Mouse (Mus musculus): ENCODE data around the gene Pum1. TPM values are rescaled to one million over a fixed set of nuclear protein-coding genes. Genes with fewer than 3 reads are reported as not detected.

Pum1 gene
- total RNA-seq, 2 experiments from 2014 or later, result 55.5 to 62.1 TPM

GRCm38 (mm10) chr4:130715623-130716022 lies 52.5 kb downstream of the Pum1 start:
- DNase-seq, result no peak
- intact Hi-C loops (cut with DNase I), result no loop called here

DNA sequence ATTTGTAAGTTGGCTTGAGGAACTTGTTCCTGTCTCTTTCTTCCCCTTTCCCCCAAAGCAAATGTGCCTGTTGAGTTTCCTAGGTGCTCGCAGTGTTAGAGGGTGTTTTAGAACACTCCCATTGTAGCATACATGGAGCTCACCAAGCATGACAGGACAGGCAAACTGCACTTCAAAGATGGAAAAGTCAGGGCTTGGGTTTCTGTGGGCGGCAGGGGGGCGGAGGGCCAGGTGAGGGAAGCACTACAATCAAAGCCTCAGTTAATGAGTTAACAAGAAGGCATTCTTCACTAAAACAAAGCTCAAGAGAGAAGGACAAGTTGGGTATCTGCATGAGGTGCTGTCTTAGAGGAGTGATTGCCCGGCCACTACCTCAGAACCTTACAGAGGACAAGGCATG lies 56.2 kb downstream of the Pum1 start:
- no peak for DNase-seq
- intact Hi-C loops (cut with DNase I), result no loop called here

DNA sequence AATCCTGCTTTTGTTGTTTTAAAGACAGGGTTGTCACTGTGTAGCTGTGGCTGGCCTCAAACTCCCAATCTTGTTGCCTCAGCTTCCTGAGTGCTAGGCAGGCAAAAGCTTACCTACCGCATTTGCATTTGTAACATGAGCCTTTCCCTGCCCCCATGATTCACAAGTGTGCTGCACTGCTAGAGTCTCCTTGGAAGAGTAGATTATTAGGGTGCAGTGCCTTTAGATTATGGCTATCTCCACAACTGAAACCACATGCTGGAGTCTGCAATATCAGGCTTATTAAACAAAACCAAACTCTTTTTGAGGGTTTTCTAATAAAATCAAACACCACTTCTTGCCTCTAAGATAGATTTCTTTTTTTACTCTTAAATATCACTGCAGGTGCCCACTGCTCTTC lies 59.5 kb downstream of the Pum1 start:
- intact Hi-C loops (cut with DNase I), result no loop called here
- DNase-seq, result no peak

- intact Hi-C loops (cut with DNase I), result no loop called here
- DNase-seq, result no peak
Measured at GRCm38 (mm10) chr4:130726118-130726517, 63.0 kb downstream of the Pum1 start.

DNA sequence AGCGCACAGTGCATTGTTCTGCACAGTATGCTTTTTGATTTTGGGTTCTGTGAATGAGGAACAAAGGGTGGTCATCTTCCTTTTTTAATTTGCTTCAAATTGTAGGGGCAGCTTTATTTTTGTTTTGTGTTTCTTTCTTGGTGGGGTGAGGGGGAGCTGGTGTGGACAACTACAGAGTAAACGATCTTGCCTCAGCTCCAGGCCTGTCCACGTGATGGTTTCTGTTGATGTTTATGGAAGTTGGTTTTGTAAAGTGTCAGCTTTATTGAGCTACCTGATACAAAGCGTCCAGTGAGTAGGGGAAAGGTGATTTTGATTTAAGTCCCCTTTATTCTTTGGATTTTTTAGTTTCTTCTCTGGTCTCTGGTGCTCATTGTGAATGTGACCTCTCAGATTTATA lies 72.8 kb downstream of the Pum1 start:
- DNase-seq, result no peak
- intact Hi-C loops (cut with DNase I), result no loop called here

- intact Hi-C loops (cut with DNase I), result no loop called here
- peak; percentile 48 to 55 for DNase-seq
Measured at GRCm38 (mm10) chr4:130738527-130738926, 75.4 kb downstream of the Pum1 start.

GRCm38 (mm10) chr4:130744058-130744457 lies 80.9 kb downstream of the Pum1 start:
- intact Hi-C loops (cut with DNase I), result no loop called here

GRCm38 (mm10) chr4:130745561-130746306 lies 82.6 kb downstream of the Pum1 start:
- intact Hi-C loops (cut with DNase I), result no loop called here
- no peak for DNase-seq

More at GRCm38 (mm10) chr4:130744058-130744457, 80.9 kb downstream of the Pum1 start:
- no peak for DNase-seq

- intact Hi-C loops (cut with DNase I), result no loop called here
- no peak for DNase-seq
Measured at GRCm38 (mm10) chr4:130749566-130749965, 86.4 kb downstream of the Pum1 start.

DNA sequence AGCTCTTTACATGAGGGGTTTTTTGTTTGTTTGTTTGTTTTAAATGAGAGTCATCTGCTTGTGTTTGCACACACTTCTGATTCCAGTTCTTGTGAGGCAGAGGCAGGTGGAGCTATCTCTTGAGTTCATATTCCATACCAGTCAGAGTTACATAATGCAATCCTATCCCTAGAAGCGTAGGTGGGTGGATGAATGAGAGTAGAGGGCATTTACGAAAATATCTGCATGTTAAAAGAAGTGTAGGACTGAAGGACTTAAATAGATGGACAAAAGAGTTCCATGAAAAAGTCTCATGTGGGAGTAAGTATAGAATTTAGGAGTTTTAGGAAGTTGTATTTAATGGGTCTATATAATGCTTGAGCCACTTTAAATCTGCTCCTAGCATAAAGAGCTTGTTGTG lies 88.8 kb downstream of the Pum1 start:
- no peak for DNase-seq
- intact Hi-C loops (cut with DNase I), result no loop called here

DNA sequence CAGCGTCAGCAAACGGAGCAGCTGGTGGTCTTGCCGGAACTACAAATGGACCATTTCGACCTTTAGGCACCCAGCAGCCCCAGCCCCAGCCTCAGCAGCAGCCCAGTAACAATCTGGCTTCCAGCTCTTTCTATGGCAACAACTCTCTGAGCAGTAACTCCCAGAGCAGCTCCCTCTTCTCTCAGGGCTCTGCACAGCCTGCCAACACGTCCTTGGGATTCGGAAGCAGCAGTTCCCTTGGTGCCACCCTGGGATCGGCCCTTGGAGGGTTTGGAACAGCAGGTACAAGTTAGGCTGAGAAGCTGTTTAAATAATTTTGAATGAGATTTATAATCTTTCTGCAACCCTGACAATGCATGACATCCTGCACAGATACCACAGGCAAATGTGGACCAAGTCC lies 89.5 kb downstream of the Pum1 start:
- DNase-seq, result no peak
- intact Hi-C loops (cut with DNase I), result no loop called here

GRCm38 (mm10) chr4:130753755-130754154 lies 90.6 kb downstream of the Pum1 start:
- intact Hi-C loops (cut with DNase I), result no loop called here
- peak; percentile 26 to 48 for DNase-seq

GRCm38 (mm10) chr4:130754776-130755175 lies 91.7 kb downstream of the Pum1 start:
- DNase-seq, result no peak
- intact Hi-C loops (cut with DNase I), result no loop called here

DNA sequence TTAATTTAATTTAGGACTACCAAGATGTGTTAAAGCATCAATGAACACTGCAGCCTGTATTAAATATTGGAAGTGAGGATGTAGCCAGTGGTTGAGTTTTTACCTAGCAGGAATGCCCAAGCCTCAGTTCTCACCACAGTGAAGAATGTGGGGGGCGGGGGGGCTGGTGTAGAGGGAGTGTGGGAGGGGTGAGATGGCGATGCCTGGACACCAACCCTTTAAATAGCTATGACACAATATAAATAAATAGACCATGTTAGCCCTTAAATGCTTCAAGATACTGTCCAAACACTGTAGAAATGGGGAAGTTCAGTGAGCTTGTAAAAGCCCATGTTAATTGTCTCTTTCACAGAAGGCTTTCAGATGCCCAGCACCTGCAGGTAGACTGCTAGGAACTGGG lies 96.8 kb downstream of the Pum1 start:
- no peak for DNase-seq
- intact Hi-C loops (cut with DNase I), result no loop called here

- no peak for DNase-seq
- intact Hi-C loops (cut with DNase I), result no loop called here
Measured at GRCm38 (mm10) chr4:130761809-130762208, 98.7 kb downstream of the Pum1 start.

DNA sequence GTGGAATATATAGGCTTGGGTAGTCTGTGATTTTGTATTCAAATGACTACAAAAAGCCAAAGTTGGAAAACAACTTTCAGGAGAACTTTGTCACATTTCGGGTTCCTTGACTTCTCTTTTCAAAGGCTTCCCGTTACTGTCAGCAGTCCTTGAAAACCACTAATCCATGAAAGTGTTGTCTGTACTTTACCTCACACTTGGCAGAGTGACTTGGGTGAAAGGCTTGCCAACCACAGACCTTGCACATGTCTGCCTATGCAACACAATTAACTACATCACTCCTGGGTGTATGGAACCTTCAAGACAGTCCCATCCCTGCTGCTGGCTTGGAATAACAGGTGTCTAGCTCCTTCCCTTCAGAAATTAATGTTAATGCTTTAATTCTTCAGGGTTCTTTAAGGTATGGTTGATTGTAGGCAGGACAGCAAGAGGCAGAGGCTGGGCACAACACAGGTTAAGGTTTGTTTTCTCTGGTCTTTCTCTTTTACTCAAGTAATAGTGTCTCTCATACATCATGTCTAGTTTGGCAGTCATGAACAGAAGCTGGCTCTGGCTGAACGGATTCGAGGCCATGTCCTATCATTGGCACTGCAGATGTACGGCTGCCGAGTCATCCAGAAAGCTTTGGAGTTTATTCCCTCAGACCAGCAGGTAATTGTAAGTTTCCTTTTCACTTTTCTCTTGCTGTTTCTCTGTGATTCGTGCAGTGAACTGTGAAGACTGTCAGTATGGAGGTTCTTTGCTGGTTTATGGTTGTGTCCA lies 102.5 kb downstream of the Pum1 start:
- intact Hi-C loops (cut with DNase I), result no loop called here
- DNase-seq, result no peak

DNA sequence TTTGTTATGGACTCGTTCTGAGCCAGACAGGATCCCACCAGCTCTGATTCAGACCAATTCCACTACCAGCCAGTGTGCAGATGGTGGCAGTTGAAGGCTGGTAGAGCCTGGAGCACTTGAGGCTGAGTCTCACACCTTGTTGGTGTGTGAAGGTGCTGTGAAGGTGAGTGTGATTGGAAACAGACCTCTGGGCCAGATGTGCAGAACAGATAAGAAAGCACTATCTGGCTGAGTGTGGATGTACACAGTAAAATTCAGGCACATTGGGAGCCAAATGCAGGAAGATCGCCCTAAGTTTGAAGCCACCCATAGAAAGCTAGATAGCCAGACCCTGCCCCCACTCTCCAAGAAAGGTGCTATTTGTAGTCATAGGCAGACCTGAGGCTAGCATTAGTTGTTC lies 103.3 kb downstream of the Pum1 start:
- intact Hi-C loops (cut with DNase I), result no loop called here
- DNase-seq, result no peak

GRCm38 (mm10) chr4:130766926-130767325 lies 103.8 kb downstream of the Pum1 start:
- intact Hi-C loops (cut with DNase I), result no loop called here
- no peak for DNase-seq

DNA sequence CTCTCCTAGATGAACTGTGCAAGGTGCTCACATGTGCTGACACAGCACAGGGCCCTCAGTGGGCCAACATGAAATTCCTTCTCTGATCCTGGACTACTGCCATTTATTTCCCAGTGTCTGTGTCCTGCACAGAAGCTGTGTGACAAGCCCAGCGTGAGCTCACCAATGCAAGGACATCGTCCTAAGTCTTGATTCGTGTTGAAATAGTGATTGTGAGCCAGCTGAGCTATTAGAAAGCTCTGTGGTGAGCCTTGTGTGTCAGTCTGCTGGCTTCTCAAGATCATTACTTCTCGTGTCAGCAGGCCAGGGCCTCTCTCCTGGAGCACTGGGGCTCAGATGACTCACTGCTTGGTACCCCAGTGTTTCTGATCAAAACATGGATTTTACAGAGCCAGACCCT lies 110.8 kb downstream of the Pum1 start:
- intact Hi-C loops (cut with DNase I), result no loop called here
- no peak for DNase-seq

DNA sequence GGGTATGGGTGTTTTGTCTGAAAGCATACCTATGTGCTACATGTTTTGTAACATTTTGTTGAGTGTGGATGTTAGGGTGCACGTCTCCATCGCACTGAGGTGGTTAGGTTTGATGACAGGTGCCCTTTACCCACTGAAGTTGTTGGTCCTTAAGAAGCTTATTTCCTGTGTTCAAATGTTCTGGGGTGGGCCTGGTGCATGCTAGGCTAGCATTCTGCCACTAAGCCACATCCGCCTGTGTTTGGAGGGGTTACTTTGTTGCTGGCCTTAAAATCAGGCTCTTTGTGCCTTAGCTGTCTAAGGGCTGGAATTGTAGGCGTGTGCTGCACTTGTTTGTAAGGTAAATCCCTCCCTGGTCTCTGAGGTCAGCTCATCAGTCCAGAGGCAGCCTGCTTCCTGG lies 111.7 kb downstream of the Pum1 start:
- no peak for DNase-seq
- intact Hi-C loops (cut with DNase I), result no loop called here

GRCm38 (mm10) chr4:130777647-130778046 lies 114.5 kb downstream of the Pum1 start:
- DNase-seq, result no peak
- intact Hi-C loops (cut with DNase I), result no loop called here

DNA sequence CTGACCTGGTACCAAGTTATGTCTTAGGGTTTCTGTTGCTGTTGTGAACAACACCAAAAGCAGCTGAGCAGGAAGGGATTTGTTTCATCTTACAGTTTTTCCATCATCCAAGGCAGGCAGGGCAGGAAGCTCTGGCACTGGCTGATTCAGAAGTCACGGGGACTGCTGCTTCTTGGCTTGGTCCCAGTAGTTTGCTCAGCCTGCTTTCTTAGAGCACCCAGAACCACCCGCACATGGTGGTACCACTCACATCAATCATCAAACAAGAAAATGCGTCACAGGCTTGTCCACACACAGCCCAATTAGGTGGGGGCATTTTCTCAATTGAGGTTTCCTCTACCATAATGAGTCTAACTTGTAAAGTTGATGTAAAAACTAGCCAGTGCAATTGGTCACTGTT lies 115.9 kb downstream of the Pum1 start:
- no peak for DNase-seq
- intact Hi-C loops (cut with DNase I), result no loop called here
